Mouse (Mus musculus): ENCODE measurements at regions not wholly inside any gene's neighbourhood (a gene's known extent, or its start where the extent isn't known, plus 50 kb on each side); places are given as distances from the start of the nearest gene placed in this dataset.

DNA sequence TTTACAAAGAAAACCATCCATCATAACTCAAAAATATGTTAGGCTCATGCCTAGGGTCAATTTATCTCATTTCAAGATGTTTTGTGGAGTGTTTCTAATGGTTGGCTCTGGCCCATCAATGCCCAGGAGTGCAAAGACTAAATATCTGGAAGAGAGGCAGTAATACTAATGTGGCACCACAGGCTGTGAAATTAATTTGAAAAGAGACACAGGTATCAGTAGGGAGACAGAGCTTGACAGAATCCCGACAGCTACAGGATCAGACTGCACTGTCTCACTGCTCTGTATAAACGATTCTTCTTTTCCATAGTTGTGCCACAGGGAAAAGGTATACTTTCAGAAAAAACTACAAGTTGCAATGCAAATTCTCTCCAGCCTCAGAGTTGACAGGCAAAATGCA, 308.1 kb upstream of the Emcn start:
- H3K27me3 ChIP-seq (ENCODE audit: control insufficient read depth, insufficient read depth, low read length): no peaks in the 10 kb centered on the region
- H3K9me3 ChIP-seq (ENCODE audit: control insufficient read depth, low read length): no peaks in the 10 kb centered on the region
- H3K4me2 ChIP-seq (replicated peaks; ENCODE audit: low read depth, low read length): no peak overlapping the region
- no peak overlapping the region for H3K4me3 ChIP-seq (ENCODE audit: low read length)
- H3K9ac ChIP-seq (ENCODE audit: low read depth, low read length): no peak overlapping the region
- H3K36me3 ChIP-seq (ENCODE audit: control insufficient read depth, insufficient read depth, low read length): no peaks in the 10 kb centered on the region
- H3K4me1 ChIP-seq (ENCODE audit: control insufficient read depth, insufficient read depth, low read length): no peaks in the 10 kb centered on the region
- WGBS: 81% methylated on average over 2 of the region's 2 CpGs
- ATAC-seq (ENCODE audit: low FRiP score, low TSS enrichment): no peak
- H3K27ac ChIP-seq (ENCODE audit: low read depth, low read length): no peak overlapping the region

DNA sequence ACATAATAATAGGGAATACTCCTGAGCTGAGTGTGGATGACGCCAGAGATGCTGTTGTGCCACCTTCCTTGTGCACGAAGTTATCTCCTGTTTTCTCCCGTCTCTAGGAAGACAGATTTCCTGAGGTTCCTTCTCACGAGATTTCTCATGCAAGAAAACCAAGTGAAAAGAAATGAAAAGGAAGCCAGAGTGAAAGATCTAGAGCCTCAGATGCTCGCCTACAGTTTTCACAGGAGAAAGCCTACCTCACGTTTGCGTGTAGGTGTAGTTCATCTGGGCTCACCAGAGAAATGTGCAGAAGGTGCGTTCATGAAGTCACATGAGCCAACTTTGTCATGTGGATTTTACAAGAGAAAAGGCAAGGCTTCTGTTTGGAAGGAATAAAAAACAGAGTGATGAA, 301.2 kb upstream of the Emcn start:
- Histone ChIP-seq H3K4me3 (ENCODE audit: low read length) (no peak overlapping the region), H3K27ac (ENCODE audit: low read depth, low read length) (no peak overlapping the region), H3K27me3 (ENCODE audit: control insufficient read depth, insufficient read depth, low read length) (no peaks in the 10 kb centered on the region), H3K9me3 (ENCODE audit: control insufficient read depth, low read length) (no peaks in the 10 kb centered on the region), H3K9ac (ENCODE audit: low read depth, low read length) (no peak overlapping the region), H3K36me3 (ENCODE audit: control insufficient read depth, insufficient read depth, low read length) (no peaks in the 10 kb centered on the region), H3K4me1 (ENCODE audit: control insufficient read depth, insufficient read depth, low read length) (no peaks in the 10 kb centered on the region), H3K4me2 (replicated peaks; ENCODE audit: low read depth, low read length) (no peak overlapping the region)
- 88% methylated on average over 8 of the region's 8 CpGs for WGBS
- ATAC-seq (ENCODE audit: low FRiP score, low TSS enrichment): no peak

DNA sequence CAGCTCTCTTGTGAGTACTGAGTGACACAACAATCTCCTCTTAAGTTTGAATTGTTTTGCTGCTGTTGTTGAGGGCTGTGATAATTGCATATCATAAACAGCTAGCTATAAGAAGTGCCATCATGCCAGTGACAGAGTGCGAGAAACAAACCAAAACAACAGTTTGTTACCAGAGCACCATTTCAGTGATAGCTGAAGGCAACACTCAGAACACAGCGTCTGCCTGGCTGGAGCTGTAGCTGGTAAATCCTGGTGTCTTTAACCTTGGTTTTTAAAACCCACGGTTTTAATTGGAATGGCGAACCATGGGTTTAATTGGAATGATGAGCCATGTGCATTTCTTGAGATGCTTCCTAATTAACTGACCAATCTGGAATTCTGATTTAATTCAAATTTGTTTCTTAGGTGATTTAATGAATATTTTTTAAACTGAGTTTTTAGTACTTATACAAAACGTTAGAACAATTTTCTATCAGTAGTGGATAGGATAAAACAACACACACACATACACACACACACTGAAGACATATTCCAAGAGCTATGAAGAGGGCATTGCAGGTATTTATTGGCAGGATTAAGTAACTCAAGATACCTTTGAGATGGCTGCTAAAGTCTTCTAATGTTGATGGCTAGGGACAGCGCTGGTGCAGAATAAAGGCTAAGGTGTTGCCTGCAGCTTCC, 284.2 kb upstream of the Emcn start:
- Histone ChIP-seq H3K4me1 (ENCODE audit: control insufficient read depth, insufficient read depth, low read length) (no peaks in the 10 kb centered on the region), H3K4me3 (ENCODE audit: low read length) (no peak overlapping the region), H3K27ac (ENCODE audit: low read depth, low read length) (no peak overlapping the region), H3K27me3 (ENCODE audit: control insufficient read depth, insufficient read depth, low read length) (no peaks in the 10 kb centered on the region), H3K36me3 (ENCODE audit: control insufficient read depth, insufficient read depth, low read length) (no peaks in the 10 kb centered on the region), H3K4me2 (replicated peaks; ENCODE audit: low read depth, low read length) (no peak overlapping the region), H3K9ac (ENCODE audit: low read depth, low read length) (no peak overlapping the region), H3K9me3 (ENCODE audit: control insufficient read depth, low read length) (no peaks in the 10 kb centered on the region)
- ATAC-seq (ENCODE audit: low FRiP score, low TSS enrichment): no peak
- 80% methylated on average over 6 of the region's 6 CpGs for WGBS

DNA sequence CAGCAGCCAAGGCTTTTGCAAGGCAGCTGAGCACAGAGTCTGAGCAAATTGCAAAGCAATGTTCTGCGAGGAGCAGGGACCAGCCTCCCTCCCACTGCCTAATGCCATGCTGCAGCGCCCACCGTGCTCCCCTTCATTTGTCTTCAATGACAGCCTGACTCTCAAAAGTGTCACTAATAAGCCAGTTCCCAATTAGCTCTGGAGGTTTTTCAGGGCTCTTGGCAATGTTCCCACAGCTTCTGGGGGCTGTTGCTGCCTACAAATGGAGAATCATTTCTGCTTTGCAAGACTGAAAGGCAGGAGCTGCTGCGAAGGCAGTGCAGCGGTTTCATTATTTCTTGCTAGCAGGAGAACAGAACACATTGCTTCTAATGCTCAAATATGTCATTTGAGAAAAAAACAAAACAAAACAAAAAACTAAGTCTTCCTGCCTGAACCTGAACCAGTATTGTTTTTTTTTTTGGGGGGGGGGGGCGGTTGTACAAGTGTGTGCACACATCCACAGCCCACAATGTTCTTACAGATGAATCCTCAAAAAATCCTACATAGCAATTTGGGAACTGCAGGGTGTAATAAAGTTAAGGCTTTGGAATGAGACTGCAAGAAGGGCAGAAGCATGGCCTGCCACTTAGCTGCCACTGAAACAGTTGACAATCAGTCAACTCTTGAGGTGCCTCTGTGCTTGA, 283.5 kb upstream of the Emcn start:
- H3K9me3 ChIP-seq (ENCODE audit: control insufficient read depth, low read length): no peaks in the 10 kb centered on the region
- no peaks in the 10 kb centered on the region for H3K27me3 ChIP-seq (ENCODE audit: control insufficient read depth, insufficient read depth, low read length)
- WGBS: 54% methylated on average over 6 of the region's 6 CpGs
- H3K27ac ChIP-seq (ENCODE audit: low read depth, low read length): no peak overlapping the region
- H3K36me3 ChIP-seq (ENCODE audit: control insufficient read depth, insufficient read depth, low read length): no peaks in the 10 kb centered on the region
- H3K4me1 ChIP-seq (ENCODE audit: control insufficient read depth, insufficient read depth, low read length): no peaks in the 10 kb centered on the region
- no peak overlapping the region for H3K9ac ChIP-seq (ENCODE audit: low read depth, low read length)
- no peak overlapping the region for H3K4me2 ChIP-seq (replicated peaks; ENCODE audit: low read depth, low read length)
- H3K4me3 ChIP-seq (ENCODE audit: low read length): no peak overlapping the region
- no peak for ATAC-seq (ENCODE audit: low FRiP score, low TSS enrichment)

DNA sequence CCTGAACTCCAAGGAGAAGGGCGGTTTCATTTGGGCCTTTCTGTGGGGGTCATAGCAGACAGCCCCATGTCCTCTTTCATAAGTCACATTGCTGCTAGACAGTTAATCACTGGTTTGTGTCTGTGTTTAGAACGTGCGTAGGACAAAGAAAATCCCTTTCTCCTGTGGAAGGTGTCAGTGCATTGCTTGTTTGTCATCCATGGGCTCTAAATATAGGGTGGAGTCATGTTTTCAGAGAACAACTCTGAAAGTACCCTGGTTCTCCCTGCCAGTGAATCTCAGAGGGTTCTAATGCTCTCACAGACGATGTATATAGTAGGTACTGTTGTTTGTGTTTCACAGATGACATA, 283.0 kb upstream of the Emcn start:
- 73% methylated on average over 4 of the region's 4 CpGs for WGBS
- Histone ChIP-seq H3K9me3 (ENCODE audit: control insufficient read depth, low read length) (no peaks in the 10 kb centered on the region), H3K9ac (ENCODE audit: low read depth, low read length) (no peak overlapping the region), H3K4me3 (ENCODE audit: low read length) (no peak overlapping the region), H3K27me3 (ENCODE audit: control insufficient read depth, insufficient read depth, low read length) (no peaks in the 10 kb centered on the region), H3K4me1 (ENCODE audit: control insufficient read depth, insufficient read depth, low read length) (no peaks in the 10 kb centered on the region), H3K36me3 (ENCODE audit: control insufficient read depth, insufficient read depth, low read length) (no peaks in the 10 kb centered on the region), H3K27ac (ENCODE audit: low read depth, low read length) (no peak overlapping the region), H3K4me2 (replicated peaks; ENCODE audit: low read depth, low read length) (no peak overlapping the region)
- no peak for ATAC-seq (ENCODE audit: low FRiP score, low TSS enrichment)

DNA sequence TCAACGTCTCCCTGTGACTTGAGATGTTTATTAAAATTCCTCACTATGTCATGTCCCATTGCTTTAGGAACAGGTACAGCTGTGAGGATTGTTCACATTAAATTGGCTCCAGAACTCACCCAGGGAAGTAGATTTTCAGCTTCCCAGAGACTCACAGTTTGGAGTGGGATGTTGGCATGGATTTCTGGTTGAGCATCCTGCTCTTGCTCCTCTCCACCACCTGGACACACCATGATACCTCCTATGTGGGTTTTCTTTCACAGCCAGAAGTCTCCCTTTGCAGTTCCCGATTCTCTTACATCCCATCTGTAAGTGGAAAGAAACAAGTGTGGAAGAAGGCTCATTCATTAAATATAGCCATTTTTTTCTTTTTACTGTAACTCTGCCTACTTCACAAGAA, 278.8 kb upstream of the Emcn start:
- H3K27ac ChIP-seq (ENCODE audit: low read depth, low read length): no peak overlapping the region
- no peak for ATAC-seq (ENCODE audit: low FRiP score, low TSS enrichment)
- no peaks in the 10 kb centered on the region for H3K36me3 ChIP-seq (ENCODE audit: control insufficient read depth, insufficient read depth, low read length)
- H3K4me3 ChIP-seq (ENCODE audit: low read length): no peak overlapping the region
- no peak overlapping the region for H3K4me2 ChIP-seq (replicated peaks; ENCODE audit: low read depth, low read length)
- no peak overlapping the region for H3K9ac ChIP-seq (ENCODE audit: low read depth, low read length)
- H3K9me3 ChIP-seq (ENCODE audit: control insufficient read depth, low read length): no peaks in the 10 kb centered on the region
- H3K27me3 ChIP-seq (ENCODE audit: control insufficient read depth, insufficient read depth, low read length): no peaks in the 10 kb centered on the region
- WGBS: 98% methylated on average over 2 of the region's 2 CpGs
- H3K4me1 ChIP-seq (ENCODE audit: control insufficient read depth, insufficient read depth, low read length): no peaks in the 10 kb centered on the region

DNA sequence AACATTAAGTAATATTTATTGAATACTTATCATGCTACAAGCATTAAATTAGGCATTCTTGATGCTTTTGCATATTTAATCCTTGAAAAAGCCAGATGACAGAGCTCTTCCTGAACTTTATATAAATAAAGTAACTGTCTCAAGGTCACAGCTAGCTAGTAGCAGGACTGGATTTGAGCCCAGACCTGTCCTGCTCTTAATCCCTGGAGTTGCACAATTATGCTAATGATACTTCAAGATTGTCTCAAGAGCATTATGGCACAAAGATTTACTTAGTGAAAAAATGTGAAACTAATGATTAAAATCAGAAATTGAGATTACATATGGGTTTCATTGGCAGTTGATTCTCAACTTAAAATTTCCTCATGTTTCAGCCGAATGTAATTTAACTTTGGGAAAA, 273.5 kb upstream of the Emcn start:
- Histone ChIP-seq H3K4me2 (replicated peaks; ENCODE audit: low read depth, low read length) (no peak overlapping the region), H3K27ac (ENCODE audit: low read depth, low read length) (no peak overlapping the region), H3K4me1 (ENCODE audit: control insufficient read depth, insufficient read depth, low read length) (no peaks in the 10 kb centered on the region), H3K36me3 (ENCODE audit: control insufficient read depth, insufficient read depth, low read length) (no peaks in the 10 kb centered on the region), H3K9ac (ENCODE audit: low read depth, low read length) (no peak overlapping the region), H3K27me3 (ENCODE audit: control insufficient read depth, insufficient read depth, low read length) (no peaks in the 10 kb centered on the region), H3K4me3 (ENCODE audit: low read length) (no peak overlapping the region), H3K9me3 (ENCODE audit: control insufficient read depth, low read length) (no peaks in the 10 kb centered on the region)
- ATAC-seq (ENCODE audit: low FRiP score, low TSS enrichment): no peak
- WGBS: 94% methylated on average over 1 of the region's 1 CpGs

DNA sequence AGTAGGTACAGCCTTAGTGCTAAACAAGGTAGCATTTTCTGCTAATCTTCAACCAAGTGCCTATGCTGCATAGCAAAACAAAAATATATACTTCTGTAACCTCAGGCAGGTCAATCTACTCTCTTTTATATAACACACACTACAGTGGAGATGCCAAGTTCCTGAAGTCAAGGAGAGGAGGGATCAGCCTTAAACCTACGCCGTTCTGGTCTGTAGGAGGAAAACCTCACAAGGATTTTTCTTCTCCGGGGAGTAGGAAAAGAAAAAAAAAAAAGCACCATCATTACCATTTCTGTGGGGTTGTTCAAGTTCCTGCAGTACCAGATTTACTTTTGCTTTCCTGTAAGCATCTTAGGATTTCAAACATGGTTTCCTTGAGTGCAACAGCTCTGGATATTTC, 271.5 kb upstream of the Emcn start:
- no peak overlapping the region for H3K4me3 ChIP-seq (ENCODE audit: low read length)
- no peak for ATAC-seq (ENCODE audit: low FRiP score, low TSS enrichment)
- no peaks in the 10 kb centered on the region for H3K9me3 ChIP-seq (ENCODE audit: control insufficient read depth, low read length)
- H3K4me1 ChIP-seq (ENCODE audit: control insufficient read depth, insufficient read depth, low read length): no peaks in the 10 kb centered on the region
- H3K4me2 ChIP-seq (replicated peaks; ENCODE audit: low read depth, low read length): no peak overlapping the region
- 84% methylated on average over 3 of the region's 3 CpGs for WGBS
- no peak overlapping the region for H3K27ac ChIP-seq (ENCODE audit: low read depth, low read length)
- no peaks in the 10 kb centered on the region for H3K27me3 ChIP-seq (ENCODE audit: control insufficient read depth, insufficient read depth, low read length)
- H3K36me3 ChIP-seq (ENCODE audit: control insufficient read depth, insufficient read depth, low read length): no peaks in the 10 kb centered on the region
- no peak overlapping the region for H3K9ac ChIP-seq (ENCODE audit: low read depth, low read length)

DNA sequence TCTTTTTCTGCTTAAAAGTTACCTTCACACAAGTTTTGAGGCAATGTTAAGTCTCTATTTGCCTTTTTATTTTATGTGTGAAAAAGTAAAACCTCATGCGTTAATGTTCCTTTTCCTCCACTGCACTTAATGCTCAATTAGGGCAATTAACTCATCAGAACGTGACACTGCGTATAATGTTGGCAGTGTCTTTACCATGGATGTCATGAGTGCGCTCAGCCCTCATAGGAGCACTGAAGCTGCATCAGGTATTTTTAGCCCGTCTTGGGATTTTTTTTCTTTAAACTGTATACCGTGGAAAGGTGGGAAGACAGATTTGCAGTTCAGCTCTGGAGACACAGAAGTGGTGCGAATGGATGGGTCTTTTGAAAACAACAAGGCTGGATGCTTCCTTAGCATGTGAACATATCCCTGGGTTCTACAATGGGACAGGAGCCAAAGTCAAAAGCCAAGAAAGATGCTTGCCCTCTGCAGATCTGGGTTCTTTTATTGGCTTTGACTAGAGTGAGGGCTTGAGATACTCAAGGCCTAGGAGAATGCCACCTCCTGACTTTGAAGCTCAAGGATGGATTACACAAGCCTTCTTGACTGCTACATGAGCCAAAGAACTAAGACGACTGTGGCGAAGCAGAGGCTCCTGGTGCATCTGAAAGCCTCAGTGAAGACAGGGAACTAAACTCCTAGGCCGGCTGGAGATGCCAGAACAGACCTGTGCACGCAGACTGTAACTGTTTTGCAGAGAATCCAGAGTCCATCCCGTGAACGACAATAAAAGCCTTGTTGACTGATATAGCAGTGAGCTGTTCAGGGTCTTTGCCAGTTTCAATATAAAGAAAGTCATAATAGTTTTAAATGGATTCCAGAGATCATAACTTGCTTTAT, 262.9 kb upstream of the Emcn start:
- Histone ChIP-seq H3K27me3 (ENCODE audit: control insufficient read depth, insufficient read depth, low read length) (no peaks in the 10 kb centered on the region), H3K4me3 (ENCODE audit: low read length) (no peak overlapping the region), H3K4me2 (replicated peaks; ENCODE audit: low read depth, low read length) (no peak overlapping the region), H3K27ac (ENCODE audit: low read depth, low read length) (no peak overlapping the region), H3K36me3 (ENCODE audit: control insufficient read depth, insufficient read depth, low read length) (no peaks in the 10 kb centered on the region), H3K4me1 (ENCODE audit: control insufficient read depth, insufficient read depth, low read length) (no peaks in the 10 kb centered on the region), H3K9ac (ENCODE audit: low read depth, low read length) (no peak overlapping the region), H3K9me3 (ENCODE audit: control insufficient read depth, low read length) (no peaks in the 10 kb centered on the region)
- no peak for ATAC-seq (ENCODE audit: low FRiP score, low TSS enrichment)
- 86% methylated on average over 13 of the region's 13 CpGs for WGBS
